Mouse (Mus musculus) lung, postnatal 25 days (tissue): Measurements from ENCODE around the gene Mark2.
"Not testable (repeated sequence)": the region's sequence is repeated elsewhere in the genome, so short reads cannot be mapped to it uniquely, and the experiment has no call there.

Experiments used
- DNase-seq: peaks from one replicate; pipeline ENCODE4 v3.0.0; 2022; ENCODE audit warnings: low spot score

The Mark2 gene

GRCm38 (mm10) chr19:7341512-7342397 lies at the start of gene Mark2:
Gene Mark2, minus strand, starts transcription at chr19:7341860.
- DNase-seq: peak; percentile 99

- DNase-seq: no peak
Observed at GRCm38 (mm10) chr19:7388488-7388887, 46.8 kb upstream of the Mark2 start.

GRCm38 (mm10) chr19:7386042-7386441 lies 44.4 kb upstream of the Mark2 start:
- no peak for DNase-seq

GRCm38 (mm10) chr19:7382903-7383865 lies 41.5 kb upstream of the Mark2 start, which contains the start of gene Spindoc:
Gene Spindoc, minus strand, starts transcription at chr19:7382994.
- peak; percentile 98 for DNase-seq

GRCm38 (mm10) chr19:7382248-7382902 lies 40.7 kb upstream of the Mark2 start:
- DNase-seq: peak; percentile 42

- no peak for DNase-seq
Observed at GRCm38 (mm10) chr19:7381906-7382247, 40.2 kb upstream of the Mark2 start.

GRCm38 (mm10) chr19:7377639-7378038 lies 36.0 kb upstream of the Mark2 start:
- no peak for DNase-seq

GRCm38 (mm10) chr19:7374491-7374890 lies 32.8 kb upstream of the Mark2 start:
- DNase-seq: no peak

GRCm38 (mm10) chr19:7369469-7369868 lies 27.8 kb upstream of the Mark2 start:
- DNase-seq: not testable (repeated sequence)

GRCm38 (mm10) chr19:7353636-7354035 lies 12.0 kb upstream of the Mark2 start:
- no peak for DNase-seq

- no peak for DNase-seq
Observed at GRCm38 (mm10) chr19:7352809-7353495, 11.3 kb upstream of the Mark2 start.

- no peak for DNase-seq
Observed at GRCm38 (mm10) chr19:7349993-7350392, 8.3 kb upstream of the Mark2 start.

GRCm38 (mm10) chr19:7345235-7345755 lies 3.6 kb upstream of the Mark2 start:
- DNase-seq: no peak

GRCm38 (mm10) chr19:7342646-7343045 lies 986 bp upstream of the Mark2 start:
- DNase-seq: no peak

- DNase-seq: peak; percentile 37
Observed at GRCm38 (mm10) chr19:7340780-7341475, 732 bp downstream of the Mark2 start.

- DNase-seq: no peak
Observed at GRCm38 (mm10) chr19:7340371-7340779, 1.3 kb downstream of the Mark2 start.

- DNase-seq: no peak
Observed at GRCm38 (mm10) chr19:7339867-7340266, 1.8 kb downstream of the Mark2 start.

- peak; percentile 62 for DNase-seq
Observed at GRCm38 (mm10) chr19:7339026-7339425, 2.6 kb downstream of the Mark2 start.

GRCm38 (mm10) chr19:7337781-7338342 lies 3.8 kb downstream of the Mark2 start:
- DNase-seq: no peak

- DNase-seq: no peak
Observed at GRCm38 (mm10) chr19:7335656-7336055, 6.0 kb downstream of the Mark2 start.
